Mouse (Mus musculus) adrenal gland, postnatal 36 days (tissue): Measurements from ENCODE around the gene Sftpd. TPM values are rescaled to one million over a fixed set of nuclear protein-coding genes. Genes with fewer than 3 reads are reported as not detected.

Experiments
- total RNA-seq, 2 experiments: library from RNA; stranded (reverse); gene quantifications; 2 replicates each; pipeline ENCODE4 v1.2.3; 2021

The Sftpd gene
- total RNA-seq, 2 experiments from 2014 or later: not detected

Other genes starting within 250 kb of the Sftpd start
- 10 to 100 TPM; 31.5 to 37.3 TPM for gene Tspan14, start 218.3 kb downstream of the Sftpd start, total RNA-seq
- gene Fam213a, start 171.4 kb downstream of the Sftpd start, total RNA-seq: 100 to 1,000 TPM; 115 to 121 TPM
- under 1 TPM; 0.36 to 0.53 TPM for gene Dydc2, start 115.9 kb downstream of the Sftpd start, total RNA-seq
- under 1 TPM in 1 of 2 experiments, not detected in 1; 0.49 TPM for gene Dydc1, start 112.2 kb downstream of the Sftpd start, total RNA-seq
- gene Mat1a, start 80.1 kb downstream of the Sftpd start, total RNA-seq: under 1 TPM in 1 of 2 experiments, not detected in 1; 0.53 TPM
- under 1 TPM; 0.26 to 0.46 TPM for gene Sftpa1, start 53.4 kb downstream of the Sftpd start, total RNA-seq
- under 1 TPM in 1 of 2 experiments, not detected in 1; 0.46 TPM for gene Mbl1, start 33.7 kb downstream of the Sftpd start, total RNA-seq
- gene Gm2832, start 93.7 kb upstream of the Sftpd start, total RNA-seq: not detected
- not detected for gene Gm5798, start 163.5 kb upstream of the Sftpd start, total RNA-seq
- not detected for gene Gm7945, start 201.2 kb upstream of the Sftpd start, total RNA-seq
- not detected for gene Gm6482, start 223.1 kb upstream of the Sftpd start, total RNA-seq